Comparison of ENCODE assay signal across 31 mouse cellular contexts in genomic region chr8:92335079-92335478, GRCm38 (mm10). TPM values are rescaled to one million over a fixed set of nuclear protein-coding genes. Genes with fewer than 3 reads are reported as not detected.
DNase-seq lines count a peak whose midpoint lies in the region; ATAC-seq and TF ChIP-seq lines count a peak whose summit lies in the region.
"Had no signal": no experiment of that assay in that cellular context is flagged by ENCODE, and none has a peak within 500 bp of the region (broad histone marks: within the 10 kb centered on the region; RNA-seq: fewer than 3 reads in every experiment).

No protein-coding gene starts in this region.

- WGBS in forebrain, embryonic 14.5 days: 30% methylated on average over 7 of the region's 7 CpGs
- 39% methylated on average over 7 of the region's 7 CpGs for WGBS in forebrain, postnatal 0 days
- WGBS in heart, embryonic 13.5 days: 49% methylated on average over 7 of the region's 7 CpGs
- 59% methylated on average over 7 of the region's 7 CpGs for WGBS in midbrain, embryonic 14.5 days
- 60% methylated on average over 7 of the region's 7 CpGs for WGBS in midbrain, embryonic 13.5 days

- no peak overlapping the region for H3K9ac ChIP-seq in forebrain, embryonic 14.5 days (ENCODE audit: low read length)
- no peak overlapping the region for H3K9ac ChIP-seq in forebrain, postnatal 0 days
- no peak overlapping the region for H3K9ac ChIP-seq in heart, embryonic 13.5 days
- H3K9ac ChIP-seq in midbrain, embryonic 14.5 days (replicated peaks; ENCODE audit: low read length): no peak overlapping the region
- no peak overlapping the region for H3K9ac ChIP-seq in midbrain, embryonic 13.5 days (replicated peaks)
- H3K9ac ChIP-seq: embryonic facial prominence, embryonic 15.5 days; forebrain, embryonic 15.5 days; hindbrain, embryonic 12.5 days; hindbrain, embryonic 15.5 days had no signal

- H3K4me3 ChIP-seq in forebrain, embryonic 14.5 days (ENCODE audit: low read depth, low read length): no peak overlapping the region
- no peak overlapping the region for H3K4me3 ChIP-seq in forebrain, postnatal 0 days (ENCODE audit: low read depth, low read length)
- no peak overlapping the region for H3K4me3 ChIP-seq in heart, embryonic 13.5 days
- H3K4me3 ChIP-seq in midbrain, embryonic 14.5 days (replicated peaks; ENCODE audit: low read depth, low read length): no peak overlapping the region
- H3K4me3 ChIP-seq in midbrain, embryonic 13.5 days (replicated peaks): no peak overlapping the region
- H3K4me3 ChIP-seq: embryonic facial prominence, embryonic 15.5 days; forebrain, embryonic 15.5 days; hindbrain, embryonic 12.5 days; hindbrain, embryonic 15.5 days had no signal

- H3K4me2 ChIP-seq in forebrain, embryonic 14.5 days (ENCODE audit: low read length): no peak overlapping the region
- no peak overlapping the region for H3K4me2 ChIP-seq in forebrain, postnatal 0 days (ENCODE audit: low read depth)
- no peak overlapping the region for H3K4me2 ChIP-seq in heart, embryonic 13.5 days
- no peak overlapping the region for H3K4me2 ChIP-seq in midbrain, embryonic 14.5 days (ENCODE audit: low read length)
- H3K4me2 ChIP-seq in midbrain, embryonic 13.5 days (replicated peaks): no peak overlapping the region
- H3K4me2 ChIP-seq: embryonic facial prominence, embryonic 15.5 days; forebrain, embryonic 15.5 days; hindbrain, embryonic 12.5 days; hindbrain, embryonic 15.5 days had no signal

- no peak for TF ChIP-seq CTCF in forebrain, postnatal 0 days (IDR thresholded peaks at IDR 0.05; ENCODE audit: low read depth)

- H3K27me3 ChIP-seq in forebrain, embryonic 14.5 days (replicated peaks; ENCODE audit: control insufficient read depth, insufficient read depth, low read length): no peaks in the 10 kb centered on the region; the same call in 1 of the 2 replicates
- peaks cover 2% of the 10 kb centered on the region; the same call in 1 of the 2 replicates for H3K27me3 ChIP-seq in forebrain, postnatal 0 days (ENCODE audit: insufficient read depth, low read length)
- no peaks in the 10 kb centered on the region for H3K27me3 ChIP-seq in heart, embryonic 13.5 days (replicated peaks)
- H3K27me3 ChIP-seq in midbrain, embryonic 14.5 days (ENCODE audit: control insufficient read depth, insufficient read depth, low read length): no peaks in the 10 kb centered on the region
- no peaks in the 10 kb centered on the region for H3K27me3 ChIP-seq in midbrain, embryonic 13.5 days
- H3K27me3 ChIP-seq: CH12.LX; embryonic facial prominence, embryonic 15.5 days; forebrain, embryonic 15.5 days; hindbrain, embryonic 12.5 days; hindbrain, embryonic 15.5 days; Patski had no signal

- ATAC-seq in forebrain, embryonic 14.5 days: no peak
- no peak for ATAC-seq in forebrain, postnatal 0 days
- ATAC-seq in heart, embryonic 13.5 days (ENCODE audit: extremely low read depth, insufficient number of reproducible peaks, low FRiP score, low TSS enrichment): no peak
- no peak for ATAC-seq in midbrain, embryonic 14.5 days (ENCODE audit: low FRiP score, low TSS enrichment)
- no peak for ATAC-seq in midbrain, embryonic 13.5 days
- ATAC-seq: forebrain, embryonic 15.5 days; intestine, postnatal 0 days; Patski had no signal

- no peaks in the 10 kb centered on the region for H3K9me3 ChIP-seq in forebrain, embryonic 14.5 days (replicated peaks; ENCODE audit: control insufficient read depth, low read length)
- H3K9me3 ChIP-seq in forebrain, postnatal 0 days (ENCODE audit: low read length): no peaks in the 10 kb centered on the region
- H3K9me3 ChIP-seq in heart, embryonic 13.5 days: no peaks in the 10 kb centered on the region
- no peaks in the 10 kb centered on the region for H3K9me3 ChIP-seq in midbrain, embryonic 14.5 days (ENCODE audit: control insufficient read depth, low read length)
- H3K9me3 ChIP-seq in midbrain, embryonic 13.5 days: no peaks in the 10 kb centered on the region
- H3K9me3 ChIP-seq: embryonic facial prominence, embryonic 15.5 days; forebrain, embryonic 15.5 days; G1E; hindbrain, embryonic 12.5 days; hindbrain, embryonic 15.5 days had no signal

- intact Hi-C loops in heart, postnatal 36 days (cut with DNase I): no loop called here

- H3K27ac ChIP-seq in forebrain, embryonic 14.5 days (ENCODE audit: low read depth, low read length): no peak overlapping the region
- no peak overlapping the region for H3K27ac ChIP-seq in forebrain, postnatal 0 days (ENCODE audit: low read depth, low read length)
- peak overlapping the region; percentile 10; the same call in 1 of the 2 replicates for H3K27ac ChIP-seq in heart, embryonic 13.5 days (replicated peaks)
- H3K27ac ChIP-seq in midbrain, embryonic 14.5 days (replicated peaks; ENCODE audit: low read depth, low read length): no peak overlapping the region
- no peak overlapping the region for H3K27ac ChIP-seq in midbrain, embryonic 13.5 days
- H3K27ac ChIP-seq: embryonic facial prominence, embryonic 15.5 days; forebrain, embryonic 15.5 days; hindbrain, embryonic 12.5 days; hindbrain, embryonic 15.5 days had no signal

- no peaks in the 10 kb centered on the region for H3K36me3 ChIP-seq in forebrain, embryonic 14.5 days (ENCODE audit: control insufficient read depth, insufficient read depth, low read length)
- H3K36me3 ChIP-seq in forebrain, postnatal 0 days (ENCODE audit: insufficient read depth): no peaks in the 10 kb centered on the region
- H3K36me3 ChIP-seq in heart, embryonic 13.5 days: peaks cover 13% of the 10 kb centered on the region
- H3K36me3 ChIP-seq in midbrain, embryonic 14.5 days (ENCODE audit: control insufficient read depth, insufficient read depth, low read length): peaks cover 29% of the 10 kb centered on the region
- H3K36me3 ChIP-seq in midbrain, embryonic 13.5 days: peaks cover 33% of the 10 kb centered on the region
- H3K36me3 ChIP-seq: embryonic facial prominence, embryonic 15.5 days; forebrain, embryonic 15.5 days; hindbrain, embryonic 15.5 days had no signal

- 0 out of 2 replicates have a peak, but pooled peaks cover 2% of the 10 kb centered on the region for H3K4me1 ChIP-seq in forebrain, embryonic 14.5 days (ENCODE audit: control insufficient read depth, insufficient read depth, low read length)
- no peaks in the 10 kb centered on the region for H3K4me1 ChIP-seq in forebrain, postnatal 0 days (ENCODE audit: insufficient read depth)
- peaks cover 25% of the 10 kb centered on the region for H3K4me1 ChIP-seq in heart, embryonic 13.5 days
- H3K4me1 ChIP-seq in midbrain, embryonic 14.5 days (ENCODE audit: control insufficient read depth, insufficient read depth, low read length): peaks cover 3% of the 10 kb centered on the region; the same call in 1 of the 2 replicates
- H3K4me1 ChIP-seq in midbrain, embryonic 13.5 days (replicated peaks): peaks cover 11% of the 10 kb centered on the region; the same call in 1 of the 2 replicates
- H3K4me1 ChIP-seq: hindbrain, embryonic 12.5 days; hindbrain, embryonic 15.5 days had no signal

- DNase-seq in forebrain, embryonic 14.5 days (ENCODE audit: low spot score): peak; percentile 42
- no peak for DNase-seq in forebrain, postnatal 0 days
- no peak for DNase-seq in heart, postnatal 36 days
- peak; percentile 33 for DNase-seq in midbrain, embryonic 14.5 days
- DNase-seq in retina, embryonic 14.5 days (ENCODE audit: low spot score): peak; percentile 34
- no peak for DNase-seq in adrenal gland, adult (ENCODE audit: inconsistent age in 2 of 2, low spot score in 1 of 2)
- DNase-seq: adrenal gland, adult 2 months; adrenal gland, postnatal 14 days; B cell, adult 2 months; cerebellum, adult 11-12 months; cerebellum, adult 8-10 months; cerebellum, postnatal 10 days; cerebellum, postnatal 36 days; embryo, embryonic 11 days; gastrocnemius, postnatal 10 days; gastrocnemius, postnatal 36 days; heart, postnatal 14 days; kidney, adult 2 months had no signal

RNA-seq across cellular contexts. Expression of gene Irx5, which starts 22.3 kb away (rescaled TPM):
- polyA plus RNA-seq in forebrain, embryonic 14.5 days (2014; fragmentation: Nextera tagmentation; extraction: Ambion mirVana): 1.3 and 2.0 TPM in 2 replicates
- total RNA-seq in forebrain, postnatal 0 days (2014; rRNA removed): 0.92 and 2.7 TPM in 2 replicates
- 0.64 and 1.6 TPM in 2 replicates for polyA plus RNA-seq in forebrain, postnatal 0 days (2015; fragmentation: Nextera tagmentation; extraction: Ambion mirVana)
- polyA plus RNA-seq in heart, embryonic 13.5 days (2015; fragmentation: Nextera tagmentation; extraction: Ambion mirVana): 7.7 and 8.5 TPM in 2 replicates
- total RNA-seq in heart, postnatal 36 days (2021): 10 to 100 TPM; 10.2 to 12.9 TPM
- 30.7 and 32.2 TPM in 2 replicates for polyA plus RNA-seq in midbrain, embryonic 14.5 days (2014; fragmentation: Nextera tagmentation; extraction: Ambion mirVana)
- polyA plus RNA-seq in midbrain, embryonic 13.5 days (2015; fragmentation: Nextera tagmentation; extraction: Ambion mirVana): 24.6 and 30.6 TPM in 2 replicates
- total RNA-seq: CH12.LX; gastrocnemius, postnatal 36 days; granulocyte monocyte progenitor cell, adult 5-6 weeks; hematopoietic stem cell, adult 5-6 weeks had no signal
- polyA plus RNA-seq: intestine, embryonic 14.5 days had no signal

Comparison
In these comparisons a context has a peak if more than half of its experiments do, and no peak if none do; other contexts are left out.
1. DNase-seq: peak in forebrain, embryonic 14.5 days (single experiment), midbrain, embryonic 14.5 days (single experiment) and retina, embryonic 14.5 days (single experiment); none in forebrain, postnatal 0 days (single experiment), heart, postnatal 36 days (0 of 2) and adrenal gland, adult (0 of 2).